Mouse (Mus musculus) limb, embryonic 10.5 days (tissue): ENCODE results near the gene Tmem35b. TPM values are rescaled to one million over a fixed set of nuclear protein-coding genes. Genes with fewer than 3 reads are reported as not detected.

Experiments
- DNase-seq: peaks from one replicate; pipeline ENCODE4 v3.0.0-alpha.2; 2017; ENCODE audit warnings: low spot score
- H3K27ac ChIP-seq: fragments of 300-500 bp; sonication (generic); 2 replicates; pipeline ENCODE4 v1.5.1; 2016; ENCODE audit warnings: mild to moderate bottlenecking
- H3K27me3 ChIP-seq: fragments of 300-500 bp; sonication (generic); 2 replicates; pipeline ENCODE4 v1.6.1; 2016; ENCODE audit warnings: low read depth, mild to moderate bottlenecking; ENCODE audit not compliant: poor library complexity, severe bottlenecking
- H3K36me3 ChIP-seq: fragments of 300-500 bp; sonication (generic); 2 replicates; pipeline ENCODE4 v1.6.1; 2016; ENCODE audit warnings: mild to moderate bottlenecking, moderate library complexity
- H3K4me1 ChIP-seq: fragments of 300-500 bp; sonication (generic); 2 replicates; pipeline ENCODE4 v1.6.1; 2016
- H3K4me3 ChIP-seq: fragments of 300-500 bp; sonication (generic); 2 replicates; pipeline ENCODE4 v1.5.1; 2016; ENCODE audit warnings: mild to moderate bottlenecking, moderate library complexity
- H3K9me3 ChIP-seq: fragments of 300-500 bp; sonication (generic); replicated peaks from 2 replicates; pipeline ENCODE4 v1.6.1; 2016; ENCODE audit warnings: mild to moderate bottlenecking
- WGBS: fragments of 180-500 bp; shearing (Covaris S2); methylation state at CpG from one replicate; pipeline ENCODE4 v1.1.7; 2016; 5-methylcytosine and 5-hydroxymethylcytosine counted together
- polyA plus RNA-seq: library from polyadenylated mRNA; unstranded; fragments of >200 nt; fragmentation: Nextera tagmentation; extraction: Ambion mirVana; gene quantifications from 2 replicates; pipeline ENCODE4 v1.2.1, GENCODE M21; 2016

The Tmem35b gene
- polyA plus RNA-seq, 1 experiment from 2014 or later: 10.6 TPM

- H3K4me3 ChIP-seq: no peak overlapping the region
- no peak overlapping the region for H3K27ac ChIP-seq
- H3K36me3 ChIP-seq: no peaks in the 10 kb centered on the region
- H3K27me3 ChIP-seq: peaks cover 76% of the 10 kb centered on the region
- peaks cover 20% of the 10 kb centered on the region for H3K4me1 ChIP-seq
- DNase-seq: no peak
- no peaks in the 10 kb centered on the region for H3K9me3 ChIP-seq
- 50% methylated on average over 5 of the region's 5 CpGs for WGBS
Observed at GRCm38 (mm10) chr4:127170866-127171265, 47.4 kb downstream of the Tmem35b start.

GRCm38 (mm10) chr4:127171341-127171905 lies 47.9 kb downstream of the Tmem35b start:
- Histone ChIP-seq H3K9me3 (no peaks in the 10 kb centered on the region), H3K4me3 (no peak overlapping the region), H3K4me1 (peaks cover 20% of the 10 kb centered on the region), H3K36me3 (no peaks in the 10 kb centered on the region), H3K27ac (no peak overlapping the region), H3K27me3 (peaks cover 76% of the 10 kb centered on the region)
- no peak for DNase-seq
- 41% methylated on average over 4 of the region's 4 CpGs for WGBS

GRCm38 (mm10) chr4:127172119-127172518 lies 48.6 kb downstream of the Tmem35b start:
- Histone ChIP-seq H3K4me3 (no peak overlapping the region), H3K27me3 (peaks cover 74% of the 10 kb centered on the region), H3K36me3 (no peaks in the 10 kb centered on the region), H3K27ac (no peak overlapping the region), H3K9me3 (no peaks in the 10 kb centered on the region), H3K4me1 (peaks cover 20% of the 10 kb centered on the region)
- WGBS: 31% methylated on average over 7 of the region's 7 CpGs
- no peak for DNase-seq

GRCm38 (mm10) chr4:127172614-127173013 lies 49.1 kb downstream of the Tmem35b start:
- H3K9me3 ChIP-seq: no peaks in the 10 kb centered on the region
- no peaks in the 10 kb centered on the region for H3K36me3 ChIP-seq
- WGBS: 66% methylated on average over 4 of the region's 4 CpGs
- no peak overlapping the region for H3K4me3 ChIP-seq
- no peak for DNase-seq
- peaks cover 20% of the 10 kb centered on the region for H3K4me1 ChIP-seq
- H3K27me3 ChIP-seq: peaks cover 74% of the 10 kb centered on the region
- no peak overlapping the region for H3K27ac ChIP-seq

GRCm38 (mm10) chr4:127173461-127173860 lies 50.0 kb downstream of the Tmem35b start:
- peaks cover 74% of the 10 kb centered on the region for H3K27me3 ChIP-seq
- 3% methylated on average over 8 of the region's 8 CpGs for WGBS
- H3K9me3 ChIP-seq: no peaks in the 10 kb centered on the region
- peak; percentile 83 for DNase-seq
- H3K4me3 ChIP-seq: no peak overlapping the region
- peaks cover 14% of the 10 kb centered on the region for H3K4me1 ChIP-seq
- H3K36me3 ChIP-seq: no peaks in the 10 kb centered on the region
- H3K27ac ChIP-seq: no peak overlapping the region

- H3K36me3 ChIP-seq: no peaks in the 10 kb centered on the region
- no peak overlapping the region for H3K4me3 ChIP-seq
- peaks cover 74% of the 10 kb centered on the region for H3K27me3 ChIP-seq
- no peak for DNase-seq
- H3K27ac ChIP-seq: no peak overlapping the region
- no peaks in the 10 kb centered on the region for H3K9me3 ChIP-seq
- WGBS: 62% methylated on average over 8 of the region's 8 CpGs
- peaks cover 8% of the 10 kb centered on the region for H3K4me1 ChIP-seq
Observed at GRCm38 (mm10) chr4:127174075-127174899, 50.8 kb downstream of the Tmem35b start.

- Histone ChIP-seq H3K4me3 (no peak overlapping the region), H3K4me1 (peaks cover 8% of the 10 kb centered on the region), H3K27ac (no peak overlapping the region), H3K27me3 (peaks cover 74% of the 10 kb centered on the region), H3K36me3 (no peaks in the 10 kb centered on the region), H3K9me3 (no peaks in the 10 kb centered on the region)
- DNase-seq: no peak
- WGBS: 63% methylated on average over 4 of the region's 4 CpGs
Observed at GRCm38 (mm10) chr4:127174900-127175278, 51.4 kb downstream of the Tmem35b start.

GRCm38 (mm10) chr4:127177961-127178360 lies 54.5 kb downstream of the Tmem35b start:
- no peak overlapping the region for H3K27ac ChIP-seq
- H3K36me3 ChIP-seq: no peaks in the 10 kb centered on the region
- no peak for DNase-seq
- 76% methylated on average over 11 of the region's 11 CpGs for WGBS
- peaks cover 55% of the 10 kb centered on the region for H3K27me3 ChIP-seq
- H3K4me3 ChIP-seq: no peak overlapping the region
- no peaks in the 10 kb centered on the region for H3K9me3 ChIP-seq
- peaks cover 8% of the 10 kb centered on the region for H3K4me1 ChIP-seq

GRCm38 (mm10) chr4:127178671-127179070 lies 55.2 kb downstream of the Tmem35b start:
- peaks cover 49% of the 10 kb centered on the region for H3K27me3 ChIP-seq
- WGBS: 56% methylated on average over 9 of the region's 9 CpGs

More at GRCm38 (mm10) chr4:127178671-127179070, 55.2 kb downstream of the Tmem35b start:
- Histone ChIP-seq H3K27ac (no peak overlapping the region), H3K36me3 (no peaks in the 10 kb centered on the region), H3K9me3 (no peaks in the 10 kb centered on the region), H3K4me1 (peaks cover 8% of the 10 kb centered on the region), H3K4me3 (no peak overlapping the region)
- no peak for DNase-seq

Other genes with a start within 250 kb of the Tmem35b start
- 24.5 and 28.0 TPM in 2 replicates for gene Zmym4, start 155.6 kb upstream of the Tmem35b start, polyA plus RNA-seq
- gene Sfpq, start 102.4 kb upstream of the Tmem35b start, polyA plus RNA-seq: 114 and 122 TPM in 2 replicates
- gene Zmym1, start 62.5 kb upstream of the Tmem35b start, polyA plus RNA-seq: 34.8 and 35.3 TPM in 2 replicates
- gene Zmym6, start 46.3 kb upstream of the Tmem35b start, polyA plus RNA-seq: 18.4 and 23.2 TPM in 2 replicates
- gene Dlgap3, start 45.5 kb downstream of the Tmem35b start, polyA plus RNA-seq: 0.16 and 0.21 TPM in 2 replicates
- gene Smim12, start 120.1 kb downstream of the Tmem35b start, polyA plus RNA-seq: 82.6 and 84.9 TPM in 2 replicates
- gene Gja4, start 190.3 kb downstream of the Tmem35b start, polyA plus RNA-seq: 14.6 and 18.5 TPM in 2 replicates
- gene Gjb3, start 207.2 kb downstream of the Tmem35b start, polyA plus RNA-seq: 7.8 and 11.4 TPM in 2 replicates
- gene Gjb4, start 230.4 kb downstream of the Tmem35b start, polyA plus RNA-seq: not detected in 2 replicates
- 1.6 and 1.7 TPM in 2 replicates for gene Gjb5, start 234.5 kb downstream of the Tmem35b start, polyA plus RNA-seq